Mouse (Mus musculus) hindbrain, embryonic 16.5 days (tissue): ENCODE measurements around the gene Bnip1. TPM values are rescaled to one million over a fixed set of nuclear protein-coding genes. Genes with fewer than 3 reads are reported as not detected.

Source experiments
- ATAC-seq: fragments of 200-750 bp; cut with Nextera tagmentation; 2 replicates; pipeline ENCODE4 v1.8.0; 2017; ENCODE audit warnings: moderate TSS enrichment, moderate library complexity
- H3K27ac ChIP-seq: fragments of 300-500 bp; sonication (generic); 2 replicates; pipeline ENCODE4 v1.5.1; 2014; ENCODE audit warnings: low read depth, mild to moderate bottlenecking, control low read depth, low read length, moderate library complexity
- H3K27me3 ChIP-seq: fragments of 300-500 bp; sonication (generic); replicated peaks from 2 replicates; pipeline ENCODE4 v1.6.1; 2014; ENCODE audit warnings: low read length; ENCODE audit not compliant: control insufficient read depth, insufficient read depth
- H3K36me3 ChIP-seq: fragments of 300-500 bp; sonication (generic); 2 replicates; pipeline ENCODE4 v1.6.1; 2014; ENCODE audit warnings: mild to moderate bottlenecking, low read length, moderate library complexity, mixed read lengths; ENCODE audit not compliant: control insufficient read depth, insufficient read depth
- H3K4me1 ChIP-seq: fragments of 300-500 bp; sonication (generic); 2 replicates; pipeline ENCODE4 v1.6.1; 2014; ENCODE audit warnings: low read depth, low read length; ENCODE audit not compliant: control insufficient read depth, insufficient read depth
- H3K4me2 ChIP-seq: fragments of 300-500 bp; sonication (generic); 2 replicates; pipeline ENCODE4 v1.6.1; 2014; ENCODE audit warnings: mild to moderate bottlenecking, low read length, control low read depth, moderate library complexity
- H3K4me3 ChIP-seq: fragments of 300-500 bp; sonication (generic); 2 replicates; pipeline ENCODE4 v1.5.1; 2014; ENCODE audit warnings: mild to moderate bottlenecking, low read length, control low read depth, moderate library complexity
- H3K9ac ChIP-seq: fragments of 300-500 bp; sonication (generic); 2 replicates; pipeline ENCODE4 v1.6.1; 2014; ENCODE audit warnings: low read depth, mild to moderate bottlenecking, control low read depth, low read length, moderate library complexity
- H3K9me3 ChIP-seq: fragments of 300-500 bp; sonication (generic); 2 replicates; pipeline ENCODE4 v1.6.1; 2014; ENCODE audit warnings: mild to moderate bottlenecking, low read length, moderate library complexity; ENCODE audit not compliant: control insufficient read depth
- WGBS: fragments of 180-500 bp; shearing (Covaris S2); extraction: QIAGEN DNeasy Blood & Tissue Kit; methylation state at CpG from one replicate; pipeline ENCODE4 v1.1.7; 2014; 5-methylcytosine and 5-hydroxymethylcytosine counted together
- polyA plus RNA-seq: library from polyadenylated mRNA; unstranded; fragments of >200 nt; fragmentation: Nextera tagmentation; extraction: Ambion mirVana; gene quantifications from 2 replicates; pipeline ENCODE4 v1.2.1, GENCODE M21; 2015

Bnip1 gene
- polyA plus RNA-seq, 1 experiment from 2014 or later = 63.6 TPM

DNA sequence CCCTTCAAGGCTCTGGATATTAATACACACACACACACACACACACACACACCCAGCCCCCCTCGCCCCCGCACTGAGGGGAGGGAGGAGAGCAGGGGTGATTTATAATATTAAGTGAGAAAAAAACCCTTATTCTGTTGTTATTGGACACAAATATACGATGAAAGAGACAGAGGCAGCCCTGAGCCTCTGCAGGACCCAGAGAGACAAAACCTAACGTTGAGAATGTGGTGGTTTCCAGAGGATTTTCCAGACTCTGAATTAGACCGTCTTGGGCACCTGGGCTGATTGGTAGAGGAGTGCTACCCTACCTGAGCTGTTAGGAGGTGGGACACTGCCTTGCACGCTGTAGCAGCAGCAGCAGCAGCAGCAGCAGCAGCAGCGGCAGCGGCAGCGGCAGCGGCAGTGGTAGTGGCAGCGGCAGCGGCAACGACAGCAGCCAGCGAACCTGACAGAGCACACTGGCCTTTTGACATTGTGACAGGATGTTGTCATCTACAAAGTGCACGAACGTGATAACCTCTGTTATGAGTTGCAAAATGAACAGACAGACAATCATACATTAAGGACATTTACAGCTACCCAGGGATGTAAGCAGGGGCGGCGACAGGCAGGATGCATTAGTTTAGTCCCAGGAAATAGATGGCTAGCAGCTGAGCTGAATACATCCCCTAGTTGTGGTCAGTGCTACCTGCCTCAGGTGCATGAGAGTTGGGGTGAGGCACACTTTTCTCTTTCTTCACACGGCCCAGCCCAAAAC lies 56.1 kb downstream of the Bnip1 start:
- WGBS = 1% methylated on average over 19 of the region's 19 CpGs
- peaks cover 68% of the 10 kb centered on the region for H3K27me3 ChIP-seq
- no peak overlapping the region for H3K9ac ChIP-seq
- H3K9me3 ChIP-seq = no peaks in the 10 kb centered on the region
- no peak overlapping the region for H3K4me2 ChIP-seq
- H3K4me3 ChIP-seq = no peak overlapping the region
- no peak overlapping the region for H3K27ac ChIP-seq
- no peaks in the 10 kb centered on the region for H3K36me3 ChIP-seq
- ATAC-seq = no peak
- H3K4me1 ChIP-seq = peaks cover 5% of the 10 kb centered on the region; the same call in 1 of the 2 replicates

DNA sequence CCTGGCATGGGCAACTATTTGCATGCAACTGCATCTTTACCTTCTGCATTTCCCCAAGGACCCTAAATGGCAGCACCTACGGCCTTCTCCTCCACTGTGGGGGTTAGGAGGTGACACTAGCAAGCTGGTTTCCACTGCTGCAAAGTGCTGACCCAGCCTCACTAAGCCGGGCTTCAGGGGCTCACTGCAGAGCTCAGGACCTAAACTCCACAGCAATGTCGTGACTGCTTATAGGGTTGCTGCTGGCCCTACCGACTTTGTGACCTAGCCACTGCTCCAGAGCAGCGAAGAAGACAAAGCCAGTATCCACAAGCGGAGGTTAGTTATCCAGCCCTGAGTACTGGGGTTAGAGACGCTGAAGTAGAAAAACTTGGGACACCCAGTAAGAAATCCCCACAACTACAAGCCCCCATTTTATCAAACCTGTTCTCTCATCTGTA lies 56.7 kb downstream of the Bnip1 start:
- no peak overlapping the region for H3K27ac ChIP-seq
- no peak overlapping the region for H3K9ac ChIP-seq
- ATAC-seq = no peak
- H3K27me3 ChIP-seq = peaks cover 74% of the 10 kb centered on the region
- H3K4me1 ChIP-seq = peaks cover 5% of the 10 kb centered on the region; the same call in 1 of the 2 replicates
- WGBS = 1% methylated on average over 7 of the region's 7 CpGs
- no peaks in the 10 kb centered on the region for H3K36me3 ChIP-seq
- no peak overlapping the region for H3K4me2 ChIP-seq
- H3K4me3 ChIP-seq = no peak overlapping the region
- H3K9me3 ChIP-seq = no peaks in the 10 kb centered on the region

DNA sequence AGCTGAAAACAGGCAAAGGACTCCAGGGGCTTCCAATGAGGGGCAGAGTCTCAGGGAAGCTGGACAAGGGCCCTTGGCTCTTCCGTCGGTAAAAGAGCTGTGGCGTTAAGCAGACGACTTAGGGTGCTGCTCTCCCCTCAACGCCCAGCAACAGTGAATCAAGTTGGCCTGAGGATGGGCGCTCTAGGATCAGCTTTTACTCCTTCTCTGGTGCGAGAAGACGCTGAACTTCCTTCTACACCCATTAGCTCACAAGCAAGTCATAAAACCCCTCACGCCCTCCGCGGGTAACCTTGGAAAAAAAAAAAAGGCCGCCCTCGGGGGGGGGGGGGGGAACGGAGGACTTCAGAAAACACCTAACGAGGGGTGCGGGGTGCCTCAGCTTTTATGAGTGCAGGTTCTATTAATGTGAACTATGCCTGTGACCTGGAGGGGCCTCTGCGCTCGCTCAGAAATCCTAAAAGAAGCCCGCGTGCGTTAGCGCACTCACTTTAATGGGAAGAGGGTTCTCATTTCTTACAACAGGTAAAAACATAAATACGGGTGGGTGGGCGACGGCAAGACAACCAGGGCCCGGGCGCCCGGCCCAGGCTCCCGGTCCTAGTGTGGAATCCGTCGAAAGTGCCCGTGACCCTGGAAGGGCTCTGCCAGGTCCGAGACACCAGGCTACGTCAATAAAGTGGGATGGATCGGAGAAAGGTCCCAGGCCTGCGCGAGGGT lies 57.5 kb downstream of the Bnip1 start:
- Histone ChIP-seq H3K27ac (no peak overlapping the region), H3K4me2 (no peak overlapping the region), H3K9me3 (no peaks in the 10 kb centered on the region), H3K4me3 (no peak overlapping the region), H3K9ac (no peak overlapping the region), H3K36me3 (no peaks in the 10 kb centered on the region), H3K4me1 (peaks cover 5% of the 10 kb centered on the region; the same call in 1 of the 2 replicates), H3K27me3 (peaks cover 81% of the 10 kb centered on the region)
- no peak for ATAC-seq
- WGBS = 2% methylated on average over 37 of the region's 37 CpGs

- no peaks in the 10 kb centered on the region for H3K9me3 ChIP-seq
- WGBS = under 1% methylated on average over 65 of the region's 87 CpGs
- no peak overlapping the region for H3K27ac ChIP-seq
- H3K4me2 ChIP-seq = peak overlapping the region; percentile 18
- ATAC-seq = no peak
- H3K4me1 ChIP-seq = peaks cover 5% of the 10 kb centered on the region; the same call in 1 of the 2 replicates
- no peak overlapping the region; the same call in 1 of the 2 replicates for H3K9ac ChIP-seq
- H3K4me3 ChIP-seq = peak overlapping the region; percentile 26
- no peaks in the 10 kb centered on the region for H3K36me3 ChIP-seq
- H3K27me3 ChIP-seq = peaks cover 76% of the 10 kb centered on the region
Observed at GRCm38 (mm10) chr17:26838911-26839717, 58.2 kb downstream of the Bnip1 start.

- Histone ChIP-seq H3K9ac (no peak overlapping the region), H3K36me3 (no peaks in the 10 kb centered on the region), H3K4me3 (peak overlapping the region; percentile 26), H3K4me2 (peak overlapping the region; percentile 18), H3K9me3 (no peaks in the 10 kb centered on the region), H3K27me3 (peaks cover 71% of the 10 kb centered on the region), H3K27ac (no peak overlapping the region), H3K4me1 (peaks cover 5% of the 10 kb centered on the region; the same call in 1 of the 2 replicates)
- no peak for ATAC-seq
- under 1% methylated on average over 26 of the region's 26 CpGs for WGBS
Observed at GRCm38 (mm10) chr17:26839718-26840438, 59.0 kb downstream of the Bnip1 start.

DNA sequence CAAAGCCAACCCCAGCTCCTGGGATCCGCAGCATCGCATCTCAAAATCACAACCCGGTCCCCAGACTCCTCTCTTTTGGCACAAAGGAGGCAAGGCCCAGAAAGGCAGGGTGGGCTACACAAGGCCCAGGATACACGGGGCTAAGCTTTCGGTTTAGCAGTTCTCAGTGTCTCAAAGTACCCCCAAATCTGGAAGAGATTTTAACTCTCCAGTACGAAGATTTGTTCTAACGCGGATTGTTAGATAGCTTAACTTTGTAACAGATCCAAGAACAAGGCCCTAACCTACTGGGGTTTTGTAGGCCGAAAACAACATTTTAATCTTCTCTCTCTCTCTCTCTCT lies 59.5 kb downstream of the Bnip1 start:
- Histone ChIP-seq H3K9me3 (no peaks in the 10 kb centered on the region), H3K27ac (no peak overlapping the region), H3K9ac (no peak overlapping the region), H3K36me3 (no peaks in the 10 kb centered on the region), H3K4me3 (no peak overlapping the region), H3K4me1 (peaks cover 5% of the 10 kb centered on the region; the same call in 1 of the 2 replicates), H3K27me3 (peaks cover 70% of the 10 kb centered on the region), H3K4me2 (no peak overlapping the region)
- no peak for ATAC-seq
- WGBS = 2% methylated on average over 9 of the region's 9 CpGs

DNA sequence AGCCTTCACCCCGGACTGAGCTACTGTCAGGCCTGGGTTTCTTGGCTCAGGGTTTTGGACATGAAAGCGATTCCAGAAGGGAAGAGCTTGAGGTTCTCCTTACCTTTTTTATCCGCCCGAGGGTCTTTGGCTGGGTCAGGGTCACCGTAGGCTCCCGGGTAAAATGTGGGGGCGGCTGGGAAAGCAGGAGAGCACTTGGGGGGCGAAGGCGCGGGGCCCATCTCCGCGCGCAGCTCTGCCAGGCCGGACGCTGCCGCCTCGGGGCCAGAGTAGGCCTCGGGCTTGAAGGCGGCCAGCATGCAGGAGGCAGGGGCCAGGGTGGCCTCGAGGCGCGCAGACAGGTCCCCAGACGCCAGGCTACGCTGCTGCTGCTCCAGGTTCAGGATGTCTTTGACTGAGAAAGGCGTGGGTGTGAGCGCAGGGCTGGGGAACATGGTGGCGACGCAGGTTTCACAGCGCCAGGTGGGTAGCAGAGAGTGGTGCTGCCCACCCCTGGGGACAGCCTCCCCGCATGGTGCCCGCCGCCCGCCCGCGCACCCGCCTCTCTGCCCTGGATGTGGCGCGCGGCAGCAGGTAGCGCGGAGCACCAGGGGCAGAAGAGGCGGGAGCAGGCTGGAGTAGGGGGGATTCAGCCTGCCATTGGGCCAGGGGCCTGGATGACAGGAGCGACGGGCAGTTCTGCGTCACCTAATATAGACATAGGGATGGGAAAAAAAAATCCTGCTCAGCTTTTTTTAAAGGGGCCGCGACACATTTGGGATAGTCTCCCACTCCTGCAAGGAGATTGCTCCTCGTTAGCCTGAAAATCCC lies 60.3 kb downstream of the Bnip1 start:
- Histone ChIP-seq H3K4me1 (peaks cover 5% of the 10 kb centered on the region; the same call in 1 of the 2 replicates), H3K27me3 (peaks cover 68% of the 10 kb centered on the region), H3K9me3 (no peaks in the 10 kb centered on the region), H3K36me3 (no peaks in the 10 kb centered on the region), H3K27ac (no peak overlapping the region), H3K4me3 (no peak overlapping the region), H3K4me2 (no peak overlapping the region), H3K9ac (no peak overlapping the region)
- under 1% methylated on average over 41 of the region's 48 CpGs for WGBS
- ATAC-seq = no peak

DNA sequence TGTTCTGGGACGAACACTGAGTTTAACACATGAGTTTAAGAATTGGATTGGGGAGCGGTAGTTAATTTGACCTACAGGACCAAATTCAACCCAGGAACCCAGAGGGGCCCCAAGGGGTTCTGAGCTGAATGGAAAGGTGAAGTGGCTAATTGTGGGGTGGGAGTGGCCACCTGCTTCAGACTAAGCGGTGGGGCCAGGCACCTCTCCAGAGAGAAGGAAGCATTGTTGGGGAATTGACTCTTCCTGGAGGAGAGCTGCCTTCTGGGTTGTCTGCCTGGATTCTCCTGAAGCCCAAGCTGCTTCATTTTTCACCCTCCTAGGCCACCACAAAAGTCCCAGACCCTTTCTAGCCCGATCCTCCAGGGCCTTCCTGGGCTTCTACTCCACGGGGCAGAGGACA lies 61.1 kb downstream of the Bnip1 start:
- H3K9me3 ChIP-seq = no peaks in the 10 kb centered on the region
- no peak overlapping the region for H3K4me3 ChIP-seq
- ATAC-seq = no peak
- H3K27me3 ChIP-seq = peaks cover 64% of the 10 kb centered on the region
- no peak overlapping the region for H3K27ac ChIP-seq
- H3K4me1 ChIP-seq = peaks cover 5% of the 10 kb centered on the region; the same call in 1 of the 2 replicates
- WGBS = under 1% methylated on average over 5 of the region's 5 CpGs
- H3K9ac ChIP-seq = no peak overlapping the region
- no peaks in the 10 kb centered on the region for H3K36me3 ChIP-seq
- H3K4me2 ChIP-seq = no peak overlapping the region
